Mouse (Mus musculus) NIH3T3 (cell line): ENCODE measurements around the gene Ugcg.
A peak's percentile ranks its signal among the peaks of the same experiment; 100 is the strongest.

Experiments used
- DNase-seq: peaks from one replicate; pipeline ENCODE4 v3.0.0-alpha.2; 2012; ENCODE audit warnings: low read depth

Gene Ugcg

DNA sequence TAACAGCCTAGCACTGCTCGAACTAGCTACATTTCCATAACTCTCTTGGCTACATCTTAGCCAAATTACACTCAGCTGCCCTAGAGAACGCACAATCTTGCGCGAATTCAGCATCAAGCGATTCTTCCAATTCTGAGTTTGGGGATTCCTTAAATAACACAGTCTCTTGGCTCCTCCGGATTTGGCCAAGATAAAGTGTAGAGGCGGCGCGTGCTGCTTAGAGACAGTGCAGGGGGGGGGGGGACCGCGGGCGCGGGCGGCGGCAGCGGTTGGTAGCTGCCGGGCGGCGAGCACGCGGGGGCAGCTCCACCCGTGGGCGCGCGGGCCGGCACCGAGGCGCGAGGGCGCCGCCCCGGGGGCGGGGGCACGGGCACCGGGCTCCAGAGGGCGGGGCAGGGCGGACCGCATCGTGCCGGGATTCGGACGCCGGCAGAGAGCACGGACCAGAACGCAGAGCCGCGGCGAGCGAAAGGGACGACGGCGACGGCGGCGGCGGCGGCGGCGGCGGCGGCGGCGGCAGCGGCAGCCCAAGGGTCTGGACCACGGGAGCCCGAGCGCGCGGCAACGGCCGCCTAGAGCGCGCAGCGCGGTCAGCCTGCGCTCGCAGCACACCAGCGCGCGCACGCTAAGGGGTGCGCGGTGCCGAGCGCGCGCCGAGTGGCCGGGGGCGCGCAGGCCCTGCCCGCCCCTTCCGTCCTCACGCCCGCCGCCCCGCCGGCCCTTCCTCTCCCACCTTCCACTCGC, at the start of gene Ugcg:
Gene Ugcg (plus strand): TSS at position 456 of the 744 bp plus-strand sequence.
- DNase-seq, result peak; percentile 93

DNA sequence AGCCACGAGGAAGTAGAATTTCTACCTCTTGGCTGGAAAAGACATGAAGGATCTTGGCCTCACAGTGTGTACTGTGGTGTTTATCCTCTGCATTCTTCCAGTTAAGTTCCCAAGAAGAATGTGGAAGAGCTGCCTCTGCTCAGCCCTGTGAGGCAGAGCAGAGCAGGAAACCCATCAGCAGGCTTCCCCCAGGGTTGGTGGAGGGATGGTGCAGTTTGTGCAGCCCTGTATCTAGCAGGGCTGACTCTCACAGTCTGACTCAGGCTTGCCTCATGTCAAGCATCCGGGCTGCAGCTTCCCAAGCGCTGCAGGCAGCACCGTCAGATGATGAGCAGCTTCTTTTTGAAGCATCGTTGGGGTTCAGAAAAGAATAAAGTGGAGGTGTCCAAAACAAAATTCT, 40.0 kb upstream of the Ugcg start:
- peak; percentile 32 for DNase-seq

DNA sequence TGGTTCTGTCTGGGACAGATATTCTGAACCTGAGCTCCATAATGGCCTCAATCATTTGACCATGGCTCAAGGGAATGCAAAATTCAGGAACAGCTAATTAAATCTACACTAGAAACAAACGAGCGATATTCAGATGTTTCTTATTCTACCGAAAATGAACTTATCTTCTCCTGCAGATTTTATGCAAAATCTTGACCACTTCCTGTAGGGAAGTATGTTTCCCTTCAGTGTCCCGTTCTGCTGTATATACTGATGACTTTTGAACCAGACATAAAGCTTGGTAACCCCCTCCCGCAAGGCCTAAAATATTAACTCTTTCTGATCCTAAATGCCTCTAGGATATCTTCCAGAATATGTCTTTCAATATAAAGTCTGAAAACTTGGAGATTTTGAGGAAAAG, 38.1 kb upstream of the Ugcg start:
- DNase-seq, result no peak

DNA sequence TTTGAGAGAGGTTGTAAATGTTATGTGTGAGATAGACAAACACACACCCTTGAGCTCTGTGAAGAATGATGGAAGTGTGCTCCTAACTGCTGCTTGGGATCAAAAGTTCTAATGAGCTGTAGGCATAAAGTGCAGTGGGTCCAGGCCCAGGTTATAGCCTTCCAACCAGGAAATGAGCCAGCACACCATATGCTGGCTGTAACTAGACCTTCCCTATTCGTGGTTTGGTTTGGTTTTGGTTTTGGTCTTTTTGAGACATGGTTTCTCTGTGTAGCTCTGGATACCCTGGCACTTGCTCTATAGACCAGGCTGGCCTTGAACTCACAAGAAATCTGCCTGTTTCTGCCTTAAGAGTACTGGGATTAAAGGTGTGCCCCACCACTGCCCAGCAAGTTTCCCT, 37.1 kb upstream of the Ugcg start:
- DNase-seq, result no peak

DNA sequence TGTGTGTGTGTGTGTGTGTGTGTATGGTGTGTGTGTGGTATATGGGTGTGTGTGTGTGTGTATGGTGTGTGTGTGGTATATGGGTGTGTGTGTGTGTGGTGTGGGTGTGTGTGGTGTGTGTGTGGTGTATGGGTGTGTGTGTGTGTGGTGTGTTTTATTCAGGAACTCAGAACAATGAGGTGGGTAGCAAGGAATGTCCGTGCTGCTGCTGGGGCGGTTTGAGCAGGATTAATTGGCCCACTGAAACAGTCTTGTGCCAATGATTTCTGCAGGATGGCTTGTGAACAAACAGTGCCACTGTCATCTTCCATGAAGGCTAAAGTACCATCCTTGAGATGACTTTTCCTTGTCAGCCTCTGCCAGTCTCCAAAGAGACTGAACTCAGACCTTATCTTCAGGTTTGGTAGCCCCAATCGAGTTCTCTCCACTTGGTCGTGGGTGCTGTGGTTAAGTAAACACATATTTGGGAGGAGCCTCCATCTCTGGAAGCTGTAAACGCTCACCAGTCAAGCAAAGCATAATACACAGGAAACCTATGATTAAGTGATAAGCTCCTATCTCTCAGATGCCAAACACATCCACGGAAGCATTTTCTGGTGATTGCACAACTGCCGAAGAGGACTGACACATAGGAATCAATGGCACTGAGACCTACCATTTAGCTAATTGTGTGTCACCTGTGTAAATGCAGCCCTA, 32.0 kb upstream of the Ugcg start:
- no peak for DNase-seq

DNA sequence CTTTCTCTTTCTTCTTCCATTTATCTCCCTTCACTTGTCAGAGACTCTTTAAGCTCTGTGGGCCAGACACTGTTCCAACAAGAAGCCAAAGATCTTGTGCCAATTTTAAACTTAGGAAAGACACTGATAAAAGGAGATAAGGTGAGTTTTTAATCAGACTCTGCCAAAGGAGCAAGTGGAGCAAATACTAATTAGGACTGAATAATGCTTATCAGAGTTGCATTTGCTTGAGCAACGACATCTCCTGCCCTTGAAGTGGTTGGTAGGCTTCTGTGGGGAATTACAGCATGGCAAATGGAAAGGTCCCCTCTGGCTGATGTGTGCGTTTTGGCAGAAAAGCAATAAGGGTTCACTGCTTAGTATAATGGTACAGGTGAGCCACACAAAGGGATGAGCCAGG, 31.4 kb upstream of the Ugcg start:
- DNase-seq, result no peak

DNA sequence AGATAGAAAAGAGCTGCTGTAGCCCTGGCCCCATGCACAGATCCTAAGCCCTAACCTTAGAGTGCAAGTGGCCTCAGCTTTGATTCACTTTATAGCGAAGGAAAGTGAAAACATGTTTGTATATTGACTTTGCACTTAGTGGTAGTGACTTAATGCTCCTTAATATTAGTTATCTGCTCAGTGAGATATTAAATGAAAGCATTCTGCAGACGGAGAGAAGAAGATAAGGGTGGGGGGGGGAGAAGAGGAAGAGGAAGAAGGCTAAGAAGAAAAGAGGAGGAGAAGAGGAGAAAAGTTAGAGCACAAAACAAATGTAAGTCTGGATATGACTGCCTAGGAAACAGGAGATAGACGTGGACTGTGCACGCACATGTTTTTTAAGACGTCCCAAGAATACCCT, 28.8 kb upstream of the Ugcg start:
- DNase-seq, result no peak

DNA sequence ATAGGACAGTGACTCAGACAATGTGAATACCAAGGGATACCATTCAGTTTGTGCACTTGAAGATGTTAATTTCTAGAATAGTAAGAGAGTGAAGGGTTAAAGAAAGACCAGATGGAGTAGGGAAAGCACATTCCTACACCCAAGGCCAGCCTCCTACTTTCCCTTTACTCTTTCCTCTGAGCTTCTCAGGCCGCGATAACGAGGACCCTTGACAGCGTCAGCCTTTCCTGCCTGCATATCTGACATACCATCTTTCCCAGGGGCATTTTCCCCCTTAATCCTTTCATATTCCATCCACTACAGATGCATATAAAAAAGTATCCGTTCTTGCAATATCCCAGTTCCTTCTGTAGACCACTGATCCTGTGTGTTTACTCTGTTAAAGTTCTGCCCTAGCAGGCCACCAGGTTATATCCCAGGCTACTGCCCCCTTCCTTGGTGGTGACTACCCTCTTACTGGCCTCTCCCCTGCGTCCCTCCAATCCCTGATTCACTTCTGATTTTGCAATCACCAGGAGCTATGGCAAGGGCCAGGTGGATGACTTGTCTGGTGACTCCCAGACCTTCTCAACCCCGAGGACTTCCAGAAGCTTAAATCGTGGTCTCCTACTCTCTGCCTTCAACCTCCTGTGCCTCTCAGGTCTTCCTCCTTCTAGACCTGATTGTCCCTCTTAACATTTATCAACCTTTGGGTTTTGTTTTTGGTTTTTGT, 27.9 kb upstream of the Ugcg start:
- no peak for DNase-seq

DNA sequence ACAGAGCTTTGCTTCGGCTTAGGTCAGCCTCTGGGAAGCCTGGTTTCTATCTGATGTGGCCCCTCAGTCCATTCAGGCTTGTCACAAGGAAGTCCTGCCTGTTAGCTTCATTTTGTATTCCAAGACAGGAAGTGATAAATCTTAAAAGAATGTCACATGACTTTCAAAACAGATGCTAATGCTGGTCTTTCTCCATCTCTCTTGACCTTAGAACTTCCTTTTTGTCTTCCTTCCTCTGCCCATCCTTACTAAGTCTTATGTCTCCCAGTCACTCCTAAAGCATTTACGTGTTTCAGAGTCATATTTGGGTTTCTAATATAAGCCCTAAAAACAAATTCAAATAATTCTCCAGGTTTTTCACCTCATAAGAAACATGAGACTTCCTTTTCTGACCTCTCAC, 25.0 kb upstream of the Ugcg start:
- no peak for DNase-seq

DNA sequence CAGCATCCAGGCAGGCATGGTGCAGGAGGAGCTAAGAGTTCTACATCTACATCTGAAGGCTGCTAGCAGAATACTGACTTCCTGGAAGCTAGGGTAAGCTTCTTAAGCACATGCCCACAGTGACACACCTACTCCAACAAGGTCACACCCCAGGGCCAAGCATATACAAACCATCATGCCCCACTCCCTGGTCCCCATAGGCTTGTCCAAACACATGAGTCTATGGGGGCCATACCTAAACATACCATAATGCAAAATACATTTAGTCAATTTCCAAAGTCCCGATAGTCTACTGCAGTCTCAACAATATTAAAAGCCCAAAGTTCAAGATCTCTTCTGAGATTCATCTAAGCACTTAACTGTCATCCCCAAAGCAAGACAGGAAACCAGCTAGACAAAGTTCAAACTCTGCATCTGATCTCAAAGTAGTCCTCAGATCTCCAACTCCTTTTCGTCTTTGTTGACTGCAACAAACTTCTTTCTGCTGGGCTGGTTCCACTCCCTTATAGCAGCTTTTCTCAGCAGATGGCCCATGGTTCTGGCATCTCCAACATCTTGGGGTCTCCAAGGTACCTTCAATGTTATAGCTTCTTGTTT, 21.7 kb upstream of the Ugcg start:
- DNase-seq, result no peak

DNA sequence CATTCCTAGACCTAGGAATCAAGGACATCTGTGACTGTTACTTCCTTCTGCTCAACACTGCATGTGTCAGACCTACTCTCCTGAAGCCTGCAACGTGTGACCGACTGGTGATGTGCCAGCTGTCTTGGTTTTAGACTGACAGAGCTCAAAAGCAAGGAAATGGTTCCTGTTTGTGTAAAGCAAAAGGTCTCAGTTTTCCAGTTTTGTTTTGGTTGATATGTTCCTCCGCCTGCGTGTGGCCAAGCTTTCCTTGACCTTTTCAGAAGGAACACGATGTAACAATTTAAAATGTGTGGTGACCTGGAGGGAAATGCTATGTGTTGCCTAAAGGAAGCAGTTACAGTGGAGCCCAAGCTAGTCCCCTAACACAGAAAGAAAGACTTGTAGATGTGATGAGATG, 19.1 kb upstream of the Ugcg start:
- no peak for DNase-seq

DNA sequence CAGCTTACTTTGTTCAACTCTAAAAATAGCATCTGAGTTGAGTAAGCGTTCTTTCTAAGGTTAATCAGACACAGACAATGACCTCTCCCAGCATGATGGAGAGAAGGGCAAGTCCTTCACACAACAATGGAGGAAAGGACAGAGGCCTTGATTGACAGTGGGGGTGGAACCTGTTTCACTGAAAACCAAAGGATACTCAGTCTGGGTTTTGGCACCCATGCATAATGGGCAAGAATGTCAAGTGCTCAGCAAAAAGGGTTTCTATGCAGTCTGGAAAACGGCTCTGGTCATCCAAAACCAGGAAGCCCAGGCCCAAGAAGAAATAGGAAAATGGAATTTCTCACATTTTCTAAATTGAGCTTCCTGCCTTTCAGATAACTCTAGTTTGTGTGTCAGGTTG, 16.4 kb upstream of the Ugcg start:
- peak; percentile 15 for DNase-seq

DNA sequence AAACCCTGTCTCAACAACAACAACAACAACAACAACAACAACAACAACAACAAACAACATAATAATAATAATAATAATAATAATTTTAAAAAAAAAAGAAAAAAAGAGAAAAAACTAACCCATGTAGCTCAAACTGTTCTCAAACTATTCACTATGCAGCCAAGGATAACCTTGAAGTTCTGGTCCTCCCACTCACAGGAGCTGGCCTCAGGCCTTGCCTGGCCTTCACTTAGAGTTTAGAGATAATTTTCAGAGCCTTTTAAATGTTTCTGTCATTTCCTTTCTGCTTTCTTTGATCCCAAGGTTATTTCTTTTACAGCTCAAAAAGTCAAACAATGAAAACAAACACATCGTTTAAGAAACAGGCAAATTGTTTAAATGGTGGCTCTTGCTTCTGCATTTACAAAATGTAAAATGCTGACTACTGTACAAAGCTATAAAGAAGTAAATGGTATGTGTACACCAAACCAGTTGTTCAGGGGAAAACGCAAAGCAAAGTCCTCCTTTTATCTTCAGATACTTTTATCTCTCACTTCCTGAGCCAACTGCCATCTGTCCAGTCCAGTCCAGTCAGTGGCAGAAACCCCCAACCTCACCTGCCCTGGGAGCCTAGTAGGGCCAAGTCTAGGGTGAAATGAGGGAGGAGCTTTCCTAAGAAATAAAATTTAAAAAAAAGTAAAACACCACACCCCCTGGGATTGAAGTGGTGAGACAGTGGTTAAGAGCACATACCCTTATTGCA, 15.7 kb upstream of the Ugcg start:
- no peak for DNase-seq

DNA sequence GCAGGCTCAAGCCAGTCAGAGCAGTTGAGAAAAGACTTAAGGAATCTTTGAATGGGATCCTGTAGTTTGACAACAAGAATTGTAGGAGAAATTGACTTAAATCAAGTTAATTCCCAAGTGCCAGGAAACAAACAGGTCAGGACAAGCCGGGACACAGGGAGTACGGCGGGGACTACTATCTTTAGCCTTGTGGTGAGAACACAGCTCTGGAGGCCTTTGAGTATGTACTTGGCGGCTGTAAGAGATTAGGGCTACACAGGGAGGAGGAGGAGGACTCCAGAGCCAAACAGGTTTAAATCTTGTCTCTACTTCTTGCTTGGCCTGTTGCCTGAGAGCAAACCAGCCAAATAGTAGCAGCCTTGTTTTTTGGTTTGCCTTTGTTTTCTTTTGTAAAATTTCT, 14.1 kb upstream of the Ugcg start:
- DNase-seq, result no peak

DNA sequence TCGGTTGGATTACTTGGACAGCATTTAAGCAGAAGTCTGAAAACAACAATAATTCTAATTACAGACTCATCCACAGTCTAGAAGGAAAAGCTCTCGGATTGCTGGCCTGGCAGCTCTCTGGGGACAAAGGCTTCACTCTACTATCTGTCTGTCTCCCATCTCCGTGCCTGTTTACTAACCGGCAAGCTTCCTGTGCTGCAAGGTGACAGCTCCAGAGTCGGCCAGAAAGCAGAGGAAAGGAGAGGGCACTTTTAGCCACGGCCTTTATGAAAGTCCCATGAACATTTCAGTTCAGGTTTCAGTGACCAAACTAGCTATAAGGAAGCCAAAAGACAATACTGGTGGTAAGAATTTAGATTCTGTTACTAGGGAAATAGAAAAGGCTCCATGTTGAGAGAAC, 13.1 kb upstream of the Ugcg start:
- DNase-seq, result no peak

DNA sequence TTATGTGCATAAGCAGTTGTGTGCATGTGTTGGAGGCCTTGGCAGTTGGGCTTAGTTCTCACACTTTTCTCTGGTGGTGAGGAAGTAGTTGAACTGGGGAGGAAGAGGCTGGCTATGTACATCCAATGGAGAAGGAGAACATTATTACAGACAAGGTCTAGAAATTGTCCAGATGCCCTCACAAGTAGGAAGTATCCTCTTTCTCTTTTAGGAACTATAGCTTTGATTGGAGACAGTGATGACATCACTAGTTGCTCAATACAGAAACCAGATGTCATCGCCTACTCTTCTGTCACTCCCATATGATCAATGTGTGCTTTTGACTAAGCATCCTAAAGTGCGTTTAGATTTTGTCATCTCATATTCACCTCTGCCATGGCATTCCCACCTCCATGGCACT, 11.5 kb upstream of the Ugcg start:
- no peak for DNase-seq

DNA sequence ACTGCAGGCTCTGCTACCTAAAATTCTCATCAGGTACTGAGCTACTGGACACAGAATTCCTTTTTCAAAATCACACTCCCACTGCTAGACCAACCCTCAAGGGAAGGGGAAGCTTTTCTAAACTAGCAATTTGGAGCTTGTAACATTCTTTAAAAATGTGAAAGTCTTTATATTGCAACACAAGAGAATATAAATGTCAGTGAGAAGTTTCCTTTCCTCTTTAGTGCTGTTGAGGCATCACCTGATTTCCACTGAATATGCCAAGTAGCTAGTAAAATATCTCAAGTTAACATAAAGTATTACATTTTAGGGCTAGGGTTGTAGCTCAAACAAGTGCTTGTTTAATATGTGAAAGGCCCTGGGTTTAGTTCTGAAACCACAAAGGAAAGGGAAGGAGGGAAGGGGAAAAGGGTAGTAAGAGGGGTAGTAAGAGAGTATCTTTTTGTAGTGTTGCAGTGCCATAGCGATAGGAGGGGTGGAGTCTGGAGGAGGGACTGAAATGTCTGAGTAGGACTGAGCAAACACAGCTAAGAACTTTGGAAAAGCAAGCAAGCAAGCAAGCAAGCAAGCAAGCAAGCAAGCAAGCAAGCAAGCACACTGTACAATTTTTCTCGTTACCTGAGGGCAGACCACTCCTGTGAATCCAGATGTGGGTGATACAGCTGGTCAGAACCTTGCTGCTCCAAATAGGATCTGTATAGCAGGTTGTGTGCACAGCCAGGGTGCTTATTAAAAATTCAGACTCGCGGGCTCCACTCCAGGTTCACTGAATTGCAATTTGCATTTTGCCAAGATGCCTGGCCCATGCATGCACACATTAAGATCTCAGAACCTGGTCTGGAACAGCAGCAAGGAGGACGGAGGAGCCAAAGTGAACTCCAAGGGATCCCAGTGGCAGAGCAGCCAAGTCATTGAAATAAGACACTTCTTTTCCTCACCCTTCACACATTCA, 7.5 kb upstream of the Ugcg start:
- no peak for DNase-seq

DNA sequence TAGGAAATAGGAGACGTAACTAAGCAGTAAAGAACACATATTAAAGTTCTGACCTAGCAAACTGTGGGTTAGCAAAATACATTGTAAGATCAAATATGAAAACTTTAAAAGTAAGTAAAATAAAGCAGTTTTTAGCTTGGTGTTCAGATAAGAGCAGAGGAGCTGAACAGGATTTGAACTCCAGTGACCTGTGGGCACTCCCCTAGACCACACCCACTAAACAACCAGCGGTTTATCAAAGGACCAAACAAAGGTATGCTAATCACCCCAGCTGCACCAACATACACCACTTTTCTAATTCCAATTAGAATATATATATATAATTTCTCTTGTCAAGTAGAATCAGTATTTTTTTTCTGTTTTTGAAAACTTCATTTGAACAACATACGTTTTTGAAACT, 3.4 kb upstream of the Ugcg start:
- no peak for DNase-seq

DNA sequence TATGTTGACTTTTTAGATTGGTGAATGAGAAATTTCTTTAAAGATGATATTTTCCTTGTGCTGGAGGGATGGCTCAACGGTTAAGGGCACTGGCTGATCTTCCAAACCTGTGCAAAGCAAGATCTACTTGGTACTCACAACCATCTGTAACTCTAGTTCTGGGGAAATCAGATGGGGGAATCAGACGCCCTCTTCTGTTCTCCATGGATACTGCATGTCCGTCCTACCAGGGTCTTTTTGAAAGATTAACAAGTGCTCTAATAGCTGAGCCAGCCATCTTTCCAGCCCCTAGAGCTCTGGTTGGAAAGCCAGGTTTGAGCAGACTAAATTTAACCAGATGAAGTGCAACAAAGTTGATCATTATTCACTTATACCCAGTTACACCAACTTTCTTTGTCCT, 1.8 kb upstream of the Ugcg start:
- DNase-seq, result peak; percentile 65

DNA sequence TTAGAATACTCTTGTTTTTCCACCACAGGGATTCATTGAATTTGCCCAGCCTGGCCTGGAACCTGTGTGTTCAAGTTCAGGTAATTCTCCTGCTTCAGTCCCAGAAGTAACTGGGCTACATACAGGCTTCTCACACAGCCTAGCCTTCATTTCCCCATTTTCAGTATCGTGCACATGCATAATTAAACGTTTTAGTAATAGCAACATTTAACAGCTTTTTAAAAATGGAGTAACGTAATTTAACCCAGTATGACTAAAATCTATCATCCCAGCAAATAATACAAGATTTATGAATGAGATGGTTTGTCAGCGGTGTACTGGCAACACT, 619 bp upstream of the Ugcg start:
- DNase-seq, result no peak

DNA sequence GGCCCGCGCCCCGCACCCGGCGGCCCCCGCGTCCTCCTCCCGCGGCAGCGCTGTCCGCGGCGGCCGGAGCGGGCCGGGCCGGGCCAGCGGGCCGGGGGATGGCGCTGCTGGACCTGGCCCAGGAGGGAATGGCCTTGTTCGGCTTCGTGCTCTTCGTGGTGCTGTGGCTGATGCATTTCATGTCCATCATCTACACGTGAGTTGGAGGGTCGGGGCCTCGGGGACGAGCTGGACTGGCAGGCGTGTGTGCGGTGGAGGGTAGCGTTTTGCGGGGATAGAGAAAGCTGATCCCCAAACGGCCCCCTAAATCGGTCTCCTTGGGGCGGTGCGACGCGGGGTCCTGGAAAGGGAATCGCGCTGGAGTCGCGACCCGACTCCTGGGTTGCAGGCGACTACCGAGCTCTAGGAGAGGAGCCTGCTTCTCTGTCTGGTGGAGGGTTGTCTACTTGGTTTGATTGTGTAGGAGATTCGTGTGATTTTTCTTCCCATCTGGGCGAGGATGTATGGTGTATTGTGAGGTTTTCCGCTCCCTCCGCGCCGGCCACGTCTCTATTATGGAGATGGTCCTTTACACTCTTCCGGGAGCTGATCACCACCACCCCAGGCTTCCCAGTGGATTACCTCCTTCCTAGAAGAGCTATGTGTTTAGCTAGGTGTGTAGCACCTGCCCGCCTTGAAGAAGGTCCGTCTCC, 635 bp downstream of the Ugcg start:
- peak; percentile 49 for DNase-seq
